Mouse (Mus musculus) heart, postnatal 0 days (tissue): ENCODE measurements around the gene Cir1. TPM values are rescaled to one million over a fixed set of nuclear protein-coding genes. Genes with fewer than 3 reads are reported as not detected.
A peak's percentile ranks its signal among the peaks of the same experiment; 100 is the strongest.

Experiments
- ATAC-seq: fragments of 200-750 bp; cut with Nextera tagmentation; 2 replicates; pipeline ENCODE4 v1.8.0; 2017; ENCODE audit warnings: low read depth, moderate number of reproducible peaks, moderate library complexity; ENCODE audit not compliant: insufficient read depth
- DNase-seq: peaks from one replicate; pipeline ENCODE4 v3.0.0-alpha.2; 2016; ENCODE audit warnings: low spot score
- H3K27ac ChIP-seq: fragments of 300-500 bp; sonication (generic); 2 replicates; pipeline ENCODE4 v1.5.1; 2014; ENCODE audit warnings: low read depth, mild to moderate bottlenecking
- H3K27me3 ChIP-seq: fragments of 300-500 bp; sonication (generic); 2 replicates; pipeline ENCODE4 v1.6.1; 2014; ENCODE audit warnings: low read length, mixed read lengths; ENCODE audit not compliant: control insufficient read depth, insufficient read depth
- H3K36me3 ChIP-seq: fragments of 300-500 bp; sonication (generic); replicated peaks from 2 replicates; pipeline ENCODE4 v1.6.1; 2014; ENCODE audit warnings: low read length, mixed read lengths; ENCODE audit not compliant: control insufficient read depth, insufficient read depth
- H3K4me1 ChIP-seq: fragments of 300-500 bp; sonication (generic); 2 replicates; pipeline ENCODE4 v1.6.1; 2014; ENCODE audit warnings: antibody characterized with exemption; ENCODE audit not compliant: control insufficient read depth, insufficient read depth
- H3K4me2 ChIP-seq: fragments of 300-500 bp; sonication (generic); 2 replicates; pipeline ENCODE4 v1.6.1; 2014; ENCODE audit warnings: low read depth, mild to moderate bottlenecking, low read length, moderate library complexity
- H3K4me3 ChIP-seq: fragments of 300-500 bp; sonication (generic); 2 replicates; pipeline ENCODE4 v1.5.1; 2014; ENCODE audit warnings: low read depth, low read length
- H3K9ac ChIP-seq: fragments of 300-500 bp; sonication (generic); replicated peaks from 2 replicates; pipeline ENCODE4 v1.6.1; 2014; ENCODE audit warnings: low read depth, low read length, mixed read lengths
- H3K9me3 ChIP-seq: fragments of 300-500 bp; sonication (generic); replicated peaks from 2 replicates; pipeline ENCODE4 v1.6.1; 2016; ENCODE audit warnings: low read length; ENCODE audit not compliant: control insufficient read depth
- CTCF ChIP-seq: IDR thresholded peaks from 2 replicates; pipeline ENCODE4 v1.5.1; 2016; ENCODE audit warnings: antibody characterized with exemption, control low read depth, low read depth
- EP300 ChIP-seq: IDR thresholded peaks from 2 replicates; pipeline ENCODE4 v1.6.1; 2016; ENCODE audit warnings: antibody characterized with exemption, low read depth
- WGBS: fragments of 180-500 bp; shearing (Covaris S2); extraction: QIAGEN DNeasy Blood & Tissue Kit; methylation state at CpG from one replicate; pipeline ENCODE4 v1.1.7; 2014; 5-methylcytosine and 5-hydroxymethylcytosine counted together
- polyA plus RNA-seq: library from polyadenylated mRNA; unstranded; fragments of >200 nt; fragmentation: Nextera tagmentation; extraction: Ambion mirVana; gene quantifications from 2 replicates; pipeline ENCODE4 v1.2.1, GENCODE M21; 2015
- total RNA-seq: library from RNA; depleted of rRNA; stranded (reverse); fragments of >200 nt; gene quantifications from 2 replicates; pipeline ENCODE4 v1.2.3, GENCODE M21; 2014; ENCODE audit warnings: low replicate concordance

Gene Cir1
- total and polyA plus RNA-seq, 2 experiments from 2014 or later, result 0.08 to 20.0 TPM

- Histone ChIP-seq H3K9ac (no peak overlapping the region), H3K27ac (peak overlapping the region; percentile 62)
- no peak for DNase-seq
Measured at GRCm38 (mm10) chr2:73351496-73351895, 39.0 kb upstream of the Cir1 start.

GRCm38 (mm10) chr2:73348221-73348620 lies 35.7 kb upstream of the Cir1 start:
- Histone ChIP-seq H3K4me1 (no peaks in the 10 kb centered on the region), H3K9ac (no peak overlapping the region), H3K36me3 (0 out of 2 replicates have a peak, but pooled peaks cover 1% of the 10 kb centered on the region), H3K27ac (no peak overlapping the region), H3K4me3 (no peak overlapping the region), H3K27me3 (no peaks in the 10 kb centered on the region), H3K4me2 (no peak overlapping the region), H3K9me3 (no peaks in the 10 kb centered on the region)
- ATAC-seq (no peak), DNase-seq (no peak)
- WGBS, result 82% methylated on average over 6 of the region's 6 CpGs
- TF ChIP-seq EP300 (no peak), CTCF (no peak)

More at GRCm38 (mm10) chr2:73351496-73351895, 39.0 kb upstream of the Cir1 start:
- no peaks in the 10 kb centered on the region for H3K27me3 ChIP-seq
- no peaks in the 10 kb centered on the region for H3K4me1 ChIP-seq
- peak overlapping the region; percentile 22 for H3K4me3 ChIP-seq
- 41% methylated on average over 5 of the region's 5 CpGs for WGBS
- 0 out of 2 replicates have a peak, but pooled peaks cover 9% of the 10 kb centered on the region for H3K36me3 ChIP-seq
- H3K9me3 ChIP-seq, result no peaks in the 10 kb centered on the region
- no peak for ATAC-seq
- TF ChIP-seq CTCF (no peak), EP300 (no peak)
- peak overlapping the region; percentile 49 for H3K4me2 ChIP-seq

- ATAC-seq, result no peak
- Histone ChIP-seq H3K4me3 (no peak overlapping the region), H3K27ac (no peak overlapping the region), H3K27me3 (no peaks in the 10 kb centered on the region), H3K4me2 (no peak overlapping the region), H3K36me3 (no peaks in the 10 kb centered on the region), H3K9ac (no peak overlapping the region), H3K9me3 (no peaks in the 10 kb centered on the region), H3K4me1 (no peaks in the 10 kb centered on the region)
- 70% methylated on average over 9 of the region's 9 CpGs for WGBS
- TF ChIP-seq EP300 (no peak), CTCF (no peak)
- no peak for DNase-seq
Measured at GRCm38 (mm10) chr2:73347766-73348165, 35.3 kb upstream of the Cir1 start.

- Histone ChIP-seq H3K4me1 (no peaks in the 10 kb centered on the region), H3K4me2 (no peak overlapping the region), H3K4me3 (no peak overlapping the region), H3K27ac (no peak overlapping the region), H3K27me3 (no peaks in the 10 kb centered on the region), H3K36me3 (no peaks in the 10 kb centered on the region), H3K9ac (no peak overlapping the region), H3K9me3 (no peaks in the 10 kb centered on the region)
- TF ChIP-seq CTCF (no peak), EP300 (no peak)
- WGBS, result 67% methylated on average over 6 of the region's 6 CpGs
- no peak for ATAC-seq
- DNase-seq, result no peak
Measured at GRCm38 (mm10) chr2:73347136-73347535, 34.6 kb upstream of the Cir1 start.

- H3K9me3 ChIP-seq, result no peaks in the 10 kb centered on the region
- no peak overlapping the region for H3K4me3 ChIP-seq
- 66% methylated on average over 13 of the region's 13 CpGs for WGBS
- H3K4me1 ChIP-seq, result no peaks in the 10 kb centered on the region
- no peak overlapping the region for H3K27ac ChIP-seq
- no peaks in the 10 kb centered on the region for H3K36me3 ChIP-seq
- ATAC-seq (no peak), DNase-seq (no peak)
- no peak overlapping the region for H3K9ac ChIP-seq
- no peak for TF ChIP-seq CTCF
- TF ChIP-seq EP300, result no peak
- no peaks in the 10 kb centered on the region for H3K27me3 ChIP-seq
- H3K4me2 ChIP-seq, result no peak overlapping the region
Measured at GRCm38 (mm10) chr2:73346345-73347086, 34.0 kb upstream of the Cir1 start.

- H3K27ac ChIP-seq, result no peak overlapping the region
- no peak for TF ChIP-seq CTCF
- no peak for TF ChIP-seq EP300
- WGBS, result 79% methylated on average over 4 of the region's 4 CpGs
- H3K4me2 ChIP-seq, result no peak overlapping the region
- H3K9me3 ChIP-seq, result no peaks in the 10 kb centered on the region
- H3K4me3 ChIP-seq, result no peak overlapping the region
- H3K36me3 ChIP-seq, result no peaks in the 10 kb centered on the region
- no peaks in the 10 kb centered on the region for H3K27me3 ChIP-seq
- H3K4me1 ChIP-seq, result no peaks in the 10 kb centered on the region
- ATAC-seq (no peak), DNase-seq (no peak)
- no peak overlapping the region for H3K9ac ChIP-seq
Measured at GRCm38 (mm10) chr2:73345204-73345603, 32.7 kb upstream of the Cir1 start.
